Mouse (Mus musculus): ENCODE measurements around the gene Nfix.

DNA sequence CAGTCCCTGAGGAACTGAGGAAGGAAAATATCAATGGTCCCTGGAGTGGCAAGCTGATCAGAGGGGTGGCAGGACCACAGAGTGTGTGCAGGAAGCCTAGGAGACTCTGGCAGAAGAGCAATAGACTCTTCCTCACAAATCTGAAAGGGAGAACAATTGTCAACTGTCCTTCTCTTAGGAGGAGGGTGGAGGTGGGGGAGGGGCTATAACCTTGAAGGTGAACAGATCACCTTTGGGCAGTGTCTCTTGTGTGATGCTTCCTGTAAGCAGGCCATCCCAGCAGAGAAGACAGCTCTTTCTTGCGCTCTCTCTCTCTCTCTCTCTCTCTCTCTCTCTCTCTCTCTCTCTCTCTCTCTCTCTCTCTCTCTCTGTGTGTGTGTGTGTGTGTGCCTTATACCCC, 23.6 kb downstream of the Nfix start:
- TF ChIP-seq POLR2A (IDR thresholded peaks at IDR 0.05; ENCODE audit: low read depth, low read length) (no peak), CTCF (conservative IDR thresholded peaks at IDR 0.05; ENCODE audit: insufficient read depth, insufficient read length, low read depth, low read length) (no peak)

Data from kidney, adult 2 months (tissue).